Mouse (Mus musculus): ENCODE results near the gene Adck2. TPM values are rescaled to one million over a fixed set of nuclear protein-coding genes. Genes with fewer than 3 reads are reported as not detected.

The Adck2 gene
- polyA plus RNA-seq (2015; fragmentation: Nextera tagmentation; extraction: Ambion mirVana), result 36.7 and 38.5 TPM in 2 replicates

GRCm38 (mm10) chr6:39573791-39574554, at the start of gene Adck2:
Gene Adck2 (plus strand): TSS chr6:39573873.

GRCm38 (mm10) chr6:39557723-39558261, 15.9 kb upstream of the Adck2 start, which contains the start of gene Dennd2a:
Gene Dennd2a (minus strand): TSS chr6:39557867.

GRCm38 (mm10) chr6:39585517-39585916, 11.8 kb downstream of the Adck2 start, which contains the start of gene Gm42420:
Gene Gm42420 (plus strand): TSS chr6:39585753.

GRCm38 (mm10) chr6:39592401-39593214, 18.9 kb downstream of the Adck2 start, which contains the start of gene Ndufb2:
Gene Ndufb2 (plus strand): TSS chr6:39592574.

Other genes with a start within 250 kb of the Adck2 start
- gene Slc37a3, start 196.2 kb upstream of the Adck2 start, polyA plus RNA-seq (2015; fragmentation: Nextera tagmentation; extraction: Ambion mirVana), result 41.7 and 42.2 TPM in 2 replicates
- 0.15 and 0.19 TPM in 2 replicates for gene Rab19, start 192.7 kb upstream of the Adck2 start, polyA plus RNA-seq (2015; fragmentation: Nextera tagmentation; extraction: Ambion mirVana)
- gene Mkrn1, start 153.4 kb upstream of the Adck2 start, polyA plus RNA-seq (2015; fragmentation: Nextera tagmentation; extraction: Ambion mirVana), result 198 and 201 TPM in 2 replicates
- gene Dennd2a, start 16.0 kb upstream of the Adck2 start, polyA plus RNA-seq (2015; fragmentation: Nextera tagmentation; extraction: Ambion mirVana), result 11.9 and 12.1 TPM in 2 replicates
- 3.1 and 6.5 TPM in 2 replicates for gene Gm42420, start 11.9 kb downstream of the Adck2 start, polyA plus RNA-seq (2015; fragmentation: Nextera tagmentation; extraction: Ambion mirVana)
- 766 and 799 TPM in 2 replicates for gene Ndufb2, start 18.7 kb downstream of the Adck2 start, polyA plus RNA-seq (2015; fragmentation: Nextera tagmentation; extraction: Ambion mirVana)
- 18.2 and 19.2 TPM in 2 replicates for gene Braf, start 151.6 kb downstream of the Adck2 start, polyA plus RNA-seq (2015; fragmentation: Nextera tagmentation; extraction: Ambion mirVana)
- gene Mrps33, start 237.1 kb downstream of the Adck2 start, polyA plus RNA-seq (2015; fragmentation: Nextera tagmentation; extraction: Ambion mirVana), result 199 and 205 TPM in 2 replicates